Mouse (Mus musculus): Measurements from ENCODE around the gene Pzp.

Pzp gene

GRCm38 (mm10) chr6:128436356-128437005 lies 90.0 kb downstream of the Pzp start:
- DNase-seq: no peak

GRCm38 (mm10) chr6:128435474-128435873 lies 91.0 kb downstream of the Pzp start:
- DNase-seq: peak; percentile 86

All from kidney, adult 11 months (tissue).